Mouse (Mus musculus) stomach, embryonic 15.5 days (tissue): ENCODE measurements at regions not wholly inside any gene's neighbourhood (a gene's known extent, or its start where the extent isn't known, plus 50 kb on each side); places are given as distances from the start of the nearest gene placed in this dataset.
A peak's percentile ranks its signal among the peaks of the same experiment; 100 is the strongest.

ENCODE experiments used
- ATAC-seq: fragments of 200-750 bp; cut with Nextera tagmentation; 2 replicates; pipeline ENCODE4 v1.8.0; 2017; ENCODE audit warnings: low read depth, moderate number of reproducible peaks, moderate TSS enrichment; ENCODE audit not compliant: insufficient read depth, low FRiP score
- H3K27ac ChIP-seq: fragments of 300-500 bp; sonication (generic); 2 replicates; pipeline ENCODE4 v1.5.1; 2015; ENCODE audit warnings: mild to moderate bottlenecking, inconsistent platforms
- H3K27me3 ChIP-seq: fragments of 300-500 bp; sonication (generic); replicated peaks from 2 replicates; pipeline ENCODE4 v1.6.1; 2015; ENCODE audit warnings: inconsistent platforms
- H3K36me3 ChIP-seq: fragments of 300-500 bp; sonication (generic); 2 replicates; pipeline ENCODE4 v1.6.1; 2015; ENCODE audit warnings: inconsistent platforms
- H3K4me1 ChIP-seq: fragments of 300-500 bp; sonication (generic); 2 replicates; pipeline ENCODE4 v1.6.1; 2015; ENCODE audit warnings: inconsistent platforms
- H3K4me2 ChIP-seq: fragments of 300-500 bp; sonication (generic); 2 replicates; pipeline ENCODE4 v1.6.1; 2015; ENCODE audit warnings: mild to moderate bottlenecking, inconsistent platforms
- H3K4me3 ChIP-seq: fragments of 300-500 bp; sonication (generic); replicated peaks from 2 replicates; pipeline ENCODE4 v1.5.1; 2015; ENCODE audit warnings: inconsistent platforms
- H3K9ac ChIP-seq: fragments of 300-500 bp; sonication (generic); 2 replicates; pipeline ENCODE4 v1.6.1; 2015; ENCODE audit warnings: inconsistent platforms
- H3K9me3 ChIP-seq: fragments of 300-500 bp; sonication (generic); 2 replicates; pipeline ENCODE4 v1.6.1; 2016; ENCODE audit warnings: inconsistent platforms
- WGBS: fragments of 180-500 bp; shearing (Covaris S2); methylation state at CpG from one replicate; pipeline ENCODE4 v1.1.7; 2015; 5-methylcytosine and 5-hydroxymethylcytosine counted together

GRCm38 (mm10) chr4:81953023-81953422 is 510.4 kb upstream of the Mpdz start:
- H3K4me2 ChIP-seq: no peak overlapping the region
- H3K4me3 ChIP-seq: no peak overlapping the region
- no peaks in the 10 kb centered on the region for H3K9me3 ChIP-seq
- H3K36me3 ChIP-seq: no peaks in the 10 kb centered on the region
- H3K4me1 ChIP-seq: no peaks in the 10 kb centered on the region; the same call in 1 of the 2 replicates
- no peak overlapping the region for H3K9ac ChIP-seq
- WGBS: 33% methylated on average over 4 of the region's 4 CpGs
- H3K27me3 ChIP-seq: no peaks in the 10 kb centered on the region
- ATAC-seq: no peak
- H3K27ac ChIP-seq: no peak overlapping the region

GRCm38 (mm10) chr4:81937384-81937783 is 494.8 kb upstream of the Mpdz start:
- 72% methylated on average over 5 of the region's 5 CpGs for WGBS
- Histone ChIP-seq H3K9me3 (no peaks in the 10 kb centered on the region), H3K4me2 (no peak overlapping the region), H3K4me3 (no peak overlapping the region), H3K4me1 (no peaks in the 10 kb centered on the region), H3K9ac (no peak overlapping the region), H3K36me3 (no peaks in the 10 kb centered on the region), H3K27ac (no peak overlapping the region), H3K27me3 (no peaks in the 10 kb centered on the region)
- no peak for ATAC-seq

- Histone ChIP-seq H3K27me3 (no peaks in the 10 kb centered on the region), H3K4me3 (no peak overlapping the region), H3K36me3 (no peaks in the 10 kb centered on the region), H3K4me2 (no peak overlapping the region), H3K27ac (no peak overlapping the region), H3K9ac (no peak overlapping the region), H3K4me1 (no peaks in the 10 kb centered on the region), H3K9me3 (no peaks in the 10 kb centered on the region)
- ATAC-seq: no peak
- WGBS: 56% methylated on average over 1 of the region's 1 CpGs
These were observed 488.3 kb upstream of the Mpdz start for GRCm38 (mm10) chr4:81930956-81931355.

- no peak for ATAC-seq
- no peaks in the 10 kb centered on the region for H3K9me3 ChIP-seq
- no peak overlapping the region for H3K27ac ChIP-seq
- no peaks in the 10 kb centered on the region for H3K4me1 ChIP-seq
- no peaks in the 10 kb centered on the region for H3K27me3 ChIP-seq
- no peaks in the 10 kb centered on the region for H3K36me3 ChIP-seq
- no peak overlapping the region for H3K9ac ChIP-seq
- no peak overlapping the region for H3K4me2 ChIP-seq
- H3K4me3 ChIP-seq: no peak overlapping the region
- WGBS: 33% methylated on average over 9 of the region's 9 CpGs
These were observed 486.1 kb upstream of the Mpdz start for GRCm38 (mm10) chr4:81928581-81929244.

GRCm38 (mm10) chr4:81927176-81927714 is 484.6 kb upstream of the Mpdz start:
- Histone ChIP-seq H3K4me2 (no peak overlapping the region), H3K27me3 (no peaks in the 10 kb centered on the region), H3K4me1 (no peaks in the 10 kb centered on the region), H3K9me3 (no peaks in the 10 kb centered on the region), H3K27ac (peak overlapping the region; percentile 31; the same call in 1 of the 2 replicates), H3K36me3 (no peaks in the 10 kb centered on the region), H3K4me3 (no peak overlapping the region), H3K9ac (no peak overlapping the region)
- no peak for ATAC-seq
- 78% methylated on average over 2 of the region's 2 CpGs for WGBS

GRCm38 (mm10) chr4:81926662-81927141 is 484.1 kb upstream of the Mpdz start:
- no peak overlapping the region for H3K27ac ChIP-seq
- 40% methylated on average over 6 of the region's 6 CpGs for WGBS
- no peaks in the 10 kb centered on the region for H3K27me3 ChIP-seq
- no peaks in the 10 kb centered on the region for H3K9me3 ChIP-seq
- no peak overlapping the region for H3K4me2 ChIP-seq
- ATAC-seq: peak; percentile 56; the same call in 1 of the 2 replicates
- no peak overlapping the region for H3K9ac ChIP-seq
- H3K36me3 ChIP-seq: no peaks in the 10 kb centered on the region
- no peaks in the 10 kb centered on the region for H3K4me1 ChIP-seq
- no peak overlapping the region for H3K4me3 ChIP-seq

- H3K9me3 ChIP-seq: no peaks in the 10 kb centered on the region
- no peaks in the 10 kb centered on the region for H3K27me3 ChIP-seq
- ATAC-seq: no peak
- no peak overlapping the region for H3K27ac ChIP-seq
- 61% methylated on average over 2 of the region's 2 CpGs for WGBS
- H3K4me1 ChIP-seq: no peaks in the 10 kb centered on the region
- no peak overlapping the region for H3K9ac ChIP-seq
- H3K4me3 ChIP-seq: no peak overlapping the region
- no peak overlapping the region for H3K4me2 ChIP-seq
- no peaks in the 10 kb centered on the region for H3K36me3 ChIP-seq
These were observed 483.0 kb upstream of the Mpdz start for GRCm38 (mm10) chr4:81925611-81926010.

- Histone ChIP-seq H3K4me3 (no peak overlapping the region), H3K27me3 (no peaks in the 10 kb centered on the region), H3K9ac (no peak overlapping the region), H3K4me1 (no peaks in the 10 kb centered on the region), H3K36me3 (no peaks in the 10 kb centered on the region), H3K27ac (no peak overlapping the region), H3K4me2 (no peak overlapping the region), H3K9me3 (no peaks in the 10 kb centered on the region)
- no peak for ATAC-seq
- WGBS: 89% methylated on average over 1 of the region's 1 CpGs
These were observed 481.5 kb upstream of the Mpdz start for GRCm38 (mm10) chr4:81924120-81924519.

GRCm38 (mm10) chr4:81922876-81923275 is 480.3 kb upstream of the Mpdz start:
- Histone ChIP-seq H3K9ac (no peak overlapping the region), H3K4me2 (no peak overlapping the region), H3K9me3 (no peaks in the 10 kb centered on the region), H3K27me3 (no peaks in the 10 kb centered on the region), H3K36me3 (no peaks in the 10 kb centered on the region), H3K4me3 (no peak overlapping the region), H3K27ac (no peak overlapping the region), H3K4me1 (no peaks in the 10 kb centered on the region)
- 54% methylated on average over 3 of the region's 3 CpGs for WGBS
- no peak for ATAC-seq

GRCm38 (mm10) chr4:81914971-81915370 is 472.4 kb upstream of the Mpdz start:
- ATAC-seq: no peak
- Histone ChIP-seq H3K27me3 (no peaks in the 10 kb centered on the region), H3K9ac (no peak overlapping the region), H3K4me2 (no peak overlapping the region), H3K9me3 (no peaks in the 10 kb centered on the region), H3K36me3 (no peaks in the 10 kb centered on the region), H3K4me1 (no peaks in the 10 kb centered on the region), H3K4me3 (no peak overlapping the region), H3K27ac (no peak overlapping the region)
- 85% methylated on average over 2 of the region's 2 CpGs for WGBS

- no peaks in the 10 kb centered on the region for H3K4me1 ChIP-seq
- 71% methylated on average over 10 of the region's 10 CpGs for WGBS
- H3K27ac ChIP-seq: no peak overlapping the region
- H3K9ac ChIP-seq: no peak overlapping the region
- H3K36me3 ChIP-seq: no peaks in the 10 kb centered on the region
- H3K4me3 ChIP-seq: no peak overlapping the region
- ATAC-seq: no peak
- no peaks in the 10 kb centered on the region for H3K9me3 ChIP-seq
- H3K4me2 ChIP-seq: no peak overlapping the region
- H3K27me3 ChIP-seq: no peaks in the 10 kb centered on the region
These were observed 470.7 kb upstream of the Mpdz start for GRCm38 (mm10) chr4:81913296-81913695.

- Histone ChIP-seq H3K4me1 (no peaks in the 10 kb centered on the region), H3K27ac (no peak overlapping the region), H3K36me3 (no peaks in the 10 kb centered on the region), H3K4me3 (no peak overlapping the region), H3K27me3 (no peaks in the 10 kb centered on the region), H3K9me3 (no peaks in the 10 kb centered on the region), H3K9ac (no peak overlapping the region), H3K4me2 (no peak overlapping the region)
- whole genome bisulfite sequencing: 65% methylated on average over 1 of the region's 1 CpGs
- ATAC-seq: no peak
These were observed 470.0 kb upstream of the Mpdz start for GRCm38 (mm10) chr4:81912653-81913052.
